Mouse (Mus musculus) hindbrain, embryonic 10.5 days (tissue): ENCODE results near the gene Mms22l. TPM values are rescaled to one million over a fixed set of nuclear protein-coding genes. Genes with fewer than 3 reads are reported as not detected.
"Not testable (repeated sequence)": the region's sequence is repeated elsewhere in the genome, so short reads cannot be mapped to it uniquely, and the experiment has no call there.

Source experiments
- DNase-seq: peaks from one replicate; pipeline ENCODE4 v3.0.0-alpha.2; 2017; ENCODE audit warnings: low spot score
- H3K27ac ChIP-seq: fragments of 300-500 bp; sonication (generic); 2 replicates; pipeline ENCODE4 v1.5.1; 2016; ENCODE audit warnings: mild to moderate bottlenecking, moderate library complexity
- H3K27me3 ChIP-seq: fragments of 300-500 bp; sonication (generic); 2 replicates; pipeline ENCODE4 v1.6.1; 2016; ENCODE audit warnings: mild to moderate bottlenecking; ENCODE audit not compliant: poor library complexity, insufficient read depth, severe bottlenecking
- H3K36me3 ChIP-seq: fragments of 300-500 bp; sonication (generic); 2 replicates; pipeline ENCODE4 v1.6.1; 2016; ENCODE audit warnings: mild to moderate bottlenecking, moderate library complexity
- H3K4me1 ChIP-seq: fragments of 300-500 bp; sonication (generic); replicated peaks from 2 replicates; pipeline ENCODE4 v1.6.1; 2016; ENCODE audit warnings: mild to moderate bottlenecking
- H3K4me3 ChIP-seq: fragments of 300-500 bp; sonication (generic); 2 replicates; pipeline ENCODE4 v1.5.1; 2016; ENCODE audit warnings: mild to moderate bottlenecking, moderate library complexity
- H3K9me3 ChIP-seq: fragments of 300-500 bp; sonication (generic); 2 replicates; pipeline ENCODE4 v1.6.1; 2016; ENCODE audit warnings: mild to moderate bottlenecking, moderate library complexity
- WGBS: fragments of 180-500 bp; shearing (Covaris S2); methylation state at CpG from one replicate; pipeline ENCODE4 v1.1.7; 2016; 5-methylcytosine and 5-hydroxymethylcytosine counted together
- polyA plus RNA-seq: library from polyadenylated mRNA; unstranded; fragments of >200 nt; fragmentation: Nextera tagmentation; extraction: Ambion mirVana; gene quantifications from 2 replicates; pipeline ENCODE4 v1.2.1, GENCODE M21; 2016

Gene Mms22l
- polyA plus RNA-seq, 1 experiment from 2014 or later = 36.5 TPM

DNA sequence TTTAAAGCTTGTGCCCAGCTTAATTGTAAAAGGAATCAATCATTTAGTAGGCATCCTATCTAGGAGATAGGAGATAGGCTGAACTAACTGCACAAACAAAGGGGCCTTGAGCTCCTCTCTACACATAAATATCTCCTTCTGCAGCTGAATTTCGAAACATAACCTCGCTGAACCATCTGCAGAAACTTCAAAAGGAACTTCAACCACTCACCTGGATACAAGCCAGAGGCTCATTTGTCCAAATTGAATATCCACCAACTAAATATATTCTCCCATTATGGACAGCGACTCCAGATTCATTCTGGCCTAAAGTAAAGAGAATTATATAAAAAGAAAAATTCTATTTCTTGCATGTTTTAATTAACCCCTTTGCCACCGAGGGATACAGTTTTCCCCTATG lies 130.4 kb downstream of the Mms22l start:
- no peak for DNase-seq
- WGBS = 86% methylated on average over 4 of the region's 4 CpGs
- no peaks in the 10 kb centered on the region for H3K9me3 ChIP-seq
- no peaks in the 10 kb centered on the region for H3K36me3 ChIP-seq
- no peak overlapping the region for H3K4me3 ChIP-seq
- no peak overlapping the region for H3K27ac ChIP-seq
- peaks cover 4% of the 10 kb centered on the region for H3K4me1 ChIP-seq
- no peaks in the 10 kb centered on the region for H3K27me3 ChIP-seq

DNA sequence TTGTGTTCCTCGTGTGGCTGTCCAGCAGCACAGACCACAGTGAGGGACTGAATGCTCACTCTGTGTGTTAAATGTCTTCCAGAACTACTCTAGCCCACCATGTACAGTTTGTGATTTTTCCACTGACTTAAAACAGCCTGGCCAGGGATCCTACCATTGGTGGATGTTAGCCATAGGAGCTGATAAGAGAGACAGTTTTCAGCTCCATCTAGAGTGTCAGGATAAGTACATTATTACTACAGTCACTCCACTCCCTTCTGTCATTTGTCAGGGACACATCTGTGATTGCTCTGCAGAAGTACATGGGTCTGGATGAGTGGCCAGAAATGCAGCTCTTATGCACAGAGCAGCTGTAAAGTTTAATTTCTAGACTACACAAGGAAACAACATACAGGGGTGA lies 131.6 kb downstream of the Mms22l start:
- Histone ChIP-seq H3K27ac (no peak overlapping the region), H3K4me1 (peaks cover 4% of the 10 kb centered on the region), H3K36me3 (no peaks in the 10 kb centered on the region), H3K9me3 (no peaks in the 10 kb centered on the region), H3K4me3 (no peak overlapping the region), H3K27me3 (no peaks in the 10 kb centered on the region)
- DNase-seq = no peak
- WGBS = 79% methylated on average over 1 of the region's 1 CpGs

DNA sequence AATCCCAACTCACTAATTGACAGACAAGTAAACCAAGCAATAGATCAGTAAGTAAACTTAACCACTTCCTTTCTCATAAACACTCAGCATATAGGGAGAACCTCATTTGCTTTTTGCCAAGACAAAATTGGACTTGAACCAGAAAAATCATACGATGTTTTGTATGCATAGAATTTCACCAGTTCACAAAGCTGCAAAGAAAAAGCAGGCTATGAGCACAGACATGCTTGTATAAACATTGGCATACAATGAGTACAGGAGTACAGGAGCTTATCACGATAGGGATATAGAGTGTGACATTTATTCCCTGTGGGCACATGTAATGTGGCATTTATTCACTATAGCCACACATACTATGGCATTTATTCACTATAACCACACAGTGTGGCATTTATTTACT lies 134.2 kb downstream of the Mms22l start:
- Histone ChIP-seq H3K27me3 (no peaks in the 10 kb centered on the region), H3K9me3 (no peaks in the 10 kb centered on the region), H3K27ac (no peak overlapping the region), H3K4me1 (peaks cover 4% of the 10 kb centered on the region), H3K36me3 (no peaks in the 10 kb centered on the region), H3K4me3 (no peak overlapping the region)
- 91% methylated on average over 2 of the region's 2 CpGs for WGBS
- DNase-seq = no peak

DNA sequence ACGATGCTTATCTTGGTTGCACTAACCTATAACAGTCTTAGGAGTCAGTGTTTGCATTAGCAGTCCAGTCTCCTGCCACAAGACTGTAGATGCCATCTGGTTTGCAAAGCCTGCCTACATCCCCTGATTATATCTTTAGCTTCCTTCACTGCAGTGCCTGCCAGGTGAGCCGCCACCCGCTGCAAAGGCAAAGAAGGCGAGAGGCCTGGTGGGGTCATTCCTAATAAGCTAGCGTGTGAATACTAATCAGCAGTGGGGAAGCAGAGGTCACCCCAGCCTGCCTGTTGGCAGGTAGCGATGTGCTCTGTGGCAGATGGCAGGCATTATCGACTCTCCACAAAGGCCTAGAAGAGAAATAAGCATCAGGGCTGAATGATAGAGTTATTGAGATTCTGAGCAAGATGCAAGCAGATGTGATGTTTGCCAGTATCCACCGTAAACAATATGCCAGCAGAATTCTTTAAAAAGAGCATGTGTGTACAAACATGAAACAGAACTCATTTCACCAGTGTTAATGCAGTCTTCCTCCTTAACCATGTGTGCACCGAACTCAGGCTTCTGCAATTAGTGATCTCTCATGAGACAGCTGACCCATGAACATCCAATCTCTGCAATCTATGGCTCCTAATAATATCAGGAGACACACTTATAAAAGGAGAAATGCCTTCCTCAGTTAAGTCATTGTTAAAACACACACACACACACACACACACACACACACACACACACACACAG lies 135.1 kb downstream of the Mms22l start:
- Histone ChIP-seq H3K4me1 (peaks cover 4% of the 10 kb centered on the region), H3K9me3 (no peaks in the 10 kb centered on the region), H3K36me3 (no peaks in the 10 kb centered on the region), H3K4me3 (no peak overlapping the region), H3K27me3 (no peaks in the 10 kb centered on the region), H3K27ac (peak overlapping the region; percentile 16; the same call in 1 of the 2 replicates)
- peak; percentile 5 for DNase-seq
- 75% methylated on average over 9 of the region's 9 CpGs for WGBS

DNA sequence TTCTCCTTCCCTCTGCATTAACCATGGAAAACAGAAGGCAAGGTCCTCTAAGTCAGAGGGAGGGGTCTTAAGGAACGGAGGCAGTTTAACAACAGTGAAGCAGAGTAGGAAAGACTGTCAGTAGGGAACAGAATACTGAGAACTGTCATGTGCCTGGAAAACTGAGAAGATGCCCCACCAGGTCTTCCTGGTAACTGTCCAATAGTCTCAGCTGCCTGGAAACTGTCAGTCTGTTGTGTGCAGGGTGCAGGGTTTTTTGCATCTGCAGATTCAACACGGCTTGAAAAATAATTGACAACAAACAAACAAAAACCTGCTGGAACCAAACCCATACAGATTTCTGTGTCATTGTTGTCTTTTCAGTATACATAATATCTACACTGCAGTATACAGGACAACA lies 146.1 kb downstream of the Mms22l start:
- Histone ChIP-seq H3K4me1 (no peaks in the 10 kb centered on the region), H3K9me3 (no peaks in the 10 kb centered on the region), H3K4me3 (no peak overlapping the region), H3K27me3 (no peaks in the 10 kb centered on the region), H3K36me3 (no peaks in the 10 kb centered on the region), H3K27ac (no peak overlapping the region)
- DNase-seq = no peak
- 82% methylated on average over 2 of the region's 2 CpGs for WGBS

DNA sequence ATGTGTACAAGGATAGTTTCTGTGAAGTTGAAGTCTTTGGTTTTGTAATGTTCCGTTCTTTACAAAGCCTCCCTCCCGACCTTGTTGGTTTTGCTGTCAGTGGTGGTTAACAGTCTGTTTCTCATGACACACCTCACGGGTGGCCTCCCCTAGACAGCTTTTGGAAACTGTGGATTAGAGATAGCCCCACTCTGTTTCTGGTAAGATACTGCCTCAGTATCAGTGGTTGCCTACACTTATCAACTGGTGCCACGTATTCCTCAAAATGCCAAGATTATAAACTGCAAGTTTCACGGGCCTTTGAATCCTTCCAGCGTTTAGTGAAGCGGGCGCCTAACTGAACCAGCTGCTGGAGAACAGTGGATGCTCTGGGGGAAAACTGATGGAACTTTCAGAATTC lies 148.5 kb downstream of the Mms22l start:
- H3K4me1 ChIP-seq, H3K36me3 ChIP-seq, H3K27me3 ChIP-seq, H3K27ac ChIP-seq, H3K9me3 ChIP-seq, DNase-seq, H3K4me3 ChIP-seq: not testable (repeated sequence)
- WGBS = 92% methylated on average over 8 of the region's 8 CpGs
